Mouse (Mus musculus): ENCODE measurements around the gene Gucy1b2. TPM values are rescaled to one million over a fixed set of nuclear protein-coding genes. Genes with fewer than 3 reads are reported as not detected.

Gucy1b2 gene
- polyA plus RNA-seq, 1 experiment from 2014 or later = 0.67 TPM

DNA sequence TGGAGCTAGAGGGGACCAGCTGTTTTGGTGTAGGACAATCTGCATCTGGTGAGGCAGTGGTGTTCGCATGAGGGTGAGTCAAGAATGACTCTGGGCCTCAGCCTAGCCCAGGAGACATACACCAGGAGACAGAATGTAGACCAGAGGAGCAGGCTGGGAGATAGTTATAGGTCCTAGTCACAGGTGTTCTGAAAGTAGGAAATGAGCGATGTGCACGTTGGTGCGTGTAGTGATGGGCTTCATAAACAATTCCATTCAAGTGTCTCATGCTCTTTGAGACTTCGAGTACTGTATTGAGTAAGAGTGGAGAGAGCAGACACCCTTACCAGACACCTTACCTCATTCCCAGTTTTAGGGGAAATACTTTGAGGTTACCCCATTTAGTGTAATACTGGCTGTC is 102.3 kb downstream of the Gucy1b2 start:
- H3K36me3 ChIP-seq = no peaks in the 10 kb centered on the region
- H3K27ac ChIP-seq (replicated peaks) = no peak overlapping the region
- H3K9ac ChIP-seq = no peak overlapping the region
- no peak overlapping the region for H3K4me2 ChIP-seq
- no peaks in the 10 kb centered on the region for H3K27me3 ChIP-seq
- H3K9me3 ChIP-seq = no peaks in the 10 kb centered on the region
- no peak overlapping the region for H3K4me3 ChIP-seq
- H3K4me1 ChIP-seq (replicated peaks) = no peaks in the 10 kb centered on the region
- WGBS = 96% methylated on average over 5 of the region's 5 CpGs
- no peak for ATAC-seq (ENCODE audit: low FRiP score, low read depth)

DNA sequence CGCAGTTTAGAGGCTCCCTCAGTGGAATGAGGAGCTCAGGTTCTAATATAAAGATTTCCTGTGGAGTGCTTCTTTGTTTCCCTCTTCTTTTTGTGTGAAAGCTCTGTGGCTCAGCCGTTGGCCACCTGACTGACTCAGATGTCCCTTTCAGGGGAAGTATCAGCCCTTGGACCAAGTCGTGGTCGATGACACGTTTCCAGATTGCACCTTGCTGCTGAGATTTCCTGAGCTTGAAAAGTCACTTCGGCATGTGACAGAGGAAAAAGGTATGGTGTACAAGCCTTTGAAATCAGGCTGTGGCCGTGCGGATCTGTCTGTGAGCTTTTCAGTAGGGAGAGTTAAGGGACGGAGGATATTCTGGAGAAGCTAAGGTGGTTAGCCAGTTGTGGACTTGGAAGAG is 102.7 kb downstream of the Gucy1b2 start:
- H3K27ac ChIP-seq (replicated peaks) = no peak overlapping the region
- ATAC-seq (ENCODE audit: low FRiP score, low read depth) = no peak
- 72% methylated on average over 9 of the region's 9 CpGs for WGBS

DNA sequence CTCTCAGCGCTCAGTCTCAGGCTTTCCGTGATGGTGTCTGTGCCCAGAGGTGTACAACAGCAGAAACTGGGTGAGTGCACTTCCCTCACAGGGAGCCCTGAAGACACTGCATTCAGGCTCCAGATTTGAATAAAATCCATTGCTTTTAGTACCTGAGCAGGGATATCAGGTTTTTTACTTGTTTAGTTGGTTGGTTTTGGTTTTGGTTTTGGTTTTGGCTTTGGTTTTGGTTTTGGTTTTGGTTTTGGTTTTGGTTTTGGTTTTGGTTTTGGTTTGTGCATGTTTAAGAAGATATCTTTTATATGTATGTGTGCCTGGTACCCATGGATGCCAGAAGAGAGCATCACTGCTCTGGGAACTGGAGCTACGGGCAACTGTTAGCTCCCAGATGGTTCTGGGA is 105.2 kb downstream of the Gucy1b2 start:
- 93% methylated on average over 3 of the region's 3 CpGs for WGBS
- ATAC-seq (ENCODE audit: low FRiP score, low read depth) = no peak
- Histone ChIP-seq H3K36me3 (no peaks in the 10 kb centered on the region), H3K4me2 (no peak overlapping the region), H3K4me1 (replicated peaks) (peaks cover 12% of the 10 kb centered on the region; the same call in 1 of the 2 replicates), H3K9ac (no peak overlapping the region), H3K27me3 (no peaks in the 10 kb centered on the region), H3K9me3 (no peaks in the 10 kb centered on the region), H3K27ac (replicated peaks) (no peak overlapping the region), H3K4me3 (no peak overlapping the region)

More for the DNA sequence above, 102.7 kb downstream of the Gucy1b2 start:
- Histone ChIP-seq H3K4me2 (no peak overlapping the region), H3K9me3 (no peaks in the 10 kb centered on the region), H3K27me3 (no peaks in the 10 kb centered on the region), H3K4me1 (replicated peaks) (no peaks in the 10 kb centered on the region), H3K4me3 (no peak overlapping the region), H3K9ac (no peak overlapping the region), H3K36me3 (no peaks in the 10 kb centered on the region)

DNA sequence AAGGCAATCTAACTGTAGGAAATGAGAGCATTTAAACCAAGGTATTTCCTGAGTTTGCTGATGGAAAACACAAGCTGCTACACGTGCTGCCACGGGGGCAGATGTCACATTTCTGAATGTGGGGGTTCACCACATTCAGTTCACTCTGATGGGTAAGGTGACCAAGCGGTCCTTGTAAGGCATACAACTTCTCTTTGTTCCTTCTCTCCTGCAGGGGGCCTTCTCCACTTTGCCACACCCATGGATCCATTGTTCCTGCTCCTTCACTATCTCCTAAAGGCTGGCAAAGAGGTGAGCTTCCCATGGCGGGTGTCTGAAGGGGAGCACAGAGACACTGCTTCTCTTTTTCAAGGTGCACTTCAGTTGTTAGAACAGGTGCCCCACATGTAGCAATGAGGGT is 105.9 kb downstream of the Gucy1b2 start:
- WGBS = 72% methylated on average over 4 of the region's 4 CpGs
- H3K27ac ChIP-seq (replicated peaks) = no peak overlapping the region
- H3K4me2 ChIP-seq = no peak overlapping the region
- no peak overlapping the region for H3K4me3 ChIP-seq
- no peak overlapping the region for H3K9ac ChIP-seq
- no peaks in the 10 kb centered on the region for H3K27me3 ChIP-seq
- no peaks in the 10 kb centered on the region for H3K36me3 ChIP-seq
- ATAC-seq (ENCODE audit: low FRiP score, low read depth) = no peak
- no peaks in the 10 kb centered on the region for H3K9me3 ChIP-seq
- H3K4me1 ChIP-seq (replicated peaks) = peaks cover 12% of the 10 kb centered on the region; the same call in 1 of the 2 replicates

DNA sequence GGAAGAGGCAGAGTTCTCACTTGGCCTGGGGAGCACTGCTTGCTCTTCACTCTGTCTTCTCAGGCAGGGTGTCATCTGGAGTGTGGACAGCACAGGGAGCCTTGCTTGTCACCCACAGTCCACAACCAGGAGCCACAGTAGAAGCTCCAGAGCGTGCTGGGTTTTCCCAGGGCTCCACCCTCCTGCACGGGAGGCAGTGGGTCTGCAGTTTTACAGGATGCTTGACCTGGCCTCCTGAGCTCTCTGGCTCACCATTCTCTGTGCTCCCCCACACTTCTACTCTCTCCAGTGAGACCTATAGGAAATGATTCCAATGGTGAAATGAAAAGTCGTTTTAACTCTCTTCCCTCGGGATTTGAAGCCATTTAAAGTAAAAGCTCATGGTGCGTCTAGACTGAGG is 106.3 kb downstream of the Gucy1b2 start:
- H3K9ac ChIP-seq = no peak overlapping the region
- no peak for ATAC-seq (ENCODE audit: low FRiP score, low read depth)
- no peak overlapping the region for H3K4me3 ChIP-seq
- H3K4me2 ChIP-seq = no peak overlapping the region
- H3K9me3 ChIP-seq = no peaks in the 10 kb centered on the region
- H3K27me3 ChIP-seq = no peaks in the 10 kb centered on the region
- H3K36me3 ChIP-seq = no peaks in the 10 kb centered on the region
- no peak overlapping the region for H3K27ac ChIP-seq (replicated peaks)
- peaks cover 12% of the 10 kb centered on the region; the same call in 1 of the 2 replicates for H3K4me1 ChIP-seq (replicated peaks)
- WGBS = 72% methylated on average over 5 of the region's 5 CpGs

DNA sequence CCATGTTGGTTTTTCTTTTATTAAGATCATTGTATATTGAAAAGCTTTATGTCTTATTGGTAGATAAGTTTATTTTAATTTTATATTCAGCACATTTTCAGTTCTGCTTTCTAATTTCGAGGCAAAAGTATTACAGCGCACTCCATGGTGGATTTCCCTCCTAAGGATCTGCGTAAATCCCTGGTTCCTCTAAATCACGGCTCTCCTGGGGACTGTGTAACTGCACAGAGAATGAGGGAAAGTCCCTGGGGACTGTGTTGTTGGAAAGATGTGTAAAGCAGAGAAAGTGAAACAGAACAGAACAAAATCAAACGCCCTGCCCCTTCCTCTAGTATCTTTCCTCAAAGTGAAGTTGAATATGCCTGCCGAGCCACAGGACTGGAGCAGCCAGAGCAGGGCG is 109.0 kb downstream of the Gucy1b2 start:
- Histone ChIP-seq H3K36me3 (no peaks in the 10 kb centered on the region), H3K4me3 (no peak overlapping the region), H3K4me2 (peak overlapping the region; percentile 11; the same call in 1 of the 2 replicates), H3K9ac (no peak overlapping the region), H3K27ac (replicated peaks) (no peak overlapping the region; the same call in 1 of the 2 replicates), H3K9me3 (no peaks in the 10 kb centered on the region), H3K4me1 (replicated peaks) (peaks cover 15% of the 10 kb centered on the region; the same call in 1 of the 2 replicates), H3K27me3 (no peaks in the 10 kb centered on the region)
- no peak for ATAC-seq (ENCODE audit: low FRiP score, low read depth)
- 78% methylated on average over 7 of the region's 7 CpGs for WGBS

DNA sequence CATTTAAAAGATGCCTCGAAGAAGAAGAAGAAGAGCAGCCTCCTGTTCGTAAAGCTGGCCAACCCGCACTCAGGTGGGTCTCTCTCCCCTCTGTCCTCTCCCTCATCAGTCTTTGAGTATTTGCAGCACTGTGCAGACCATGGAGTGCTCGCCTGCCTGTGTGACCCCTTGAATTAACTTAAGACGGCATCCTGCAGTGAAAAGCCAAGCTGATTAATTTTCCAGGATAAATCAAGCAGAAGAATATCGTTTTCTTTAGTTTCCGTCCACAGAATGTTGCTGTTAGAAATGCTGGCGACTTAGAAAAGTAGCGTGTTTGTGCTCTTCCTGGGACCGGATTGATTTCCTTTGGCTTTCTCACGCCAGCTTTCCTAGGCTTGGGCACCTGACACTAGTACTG is 109.5 kb downstream of the Gucy1b2 start:
- Histone ChIP-seq H3K9ac (no peak overlapping the region), H3K4me1 (replicated peaks) (peaks cover 15% of the 10 kb centered on the region; the same call in 1 of the 2 replicates), H3K27ac (replicated peaks) (no peak overlapping the region), H3K4me2 (0 out of 2 replicates have a peak overlapping the region, but pooled peaks have one; percentile 5), H3K9me3 (no peaks in the 10 kb centered on the region), H3K4me3 (no peak overlapping the region), H3K27me3 (no peaks in the 10 kb centered on the region), H3K36me3 (no peaks in the 10 kb centered on the region)
- 50% methylated on average over 11 of the region's 11 CpGs for WGBS
- no peak for ATAC-seq (ENCODE audit: low FRiP score, low read depth)

Other genes with a start within 250 kb of the Gucy1b2 start
- 32.7 and 35.2 TPM in 2 replicates for gene Rnaseh2b, start 163.7 kb downstream of the Gucy1b2 start, polyA plus RNA-seq (2015; fragmentation: Nextera tagmentation; extraction: Ambion mirVana)
- 14.1 and 18.4 TPM in 2 replicates for gene Dleu7, start 163.2 kb downstream of the Gucy1b2 start, polyA plus RNA-seq (2015; fragmentation: Nextera tagmentation; extraction: Ambion mirVana)
- 51.3 and 61.8 TPM in 2 replicates for gene Fam124a, start 99.4 kb upstream of the Gucy1b2 start, polyA plus RNA-seq (2015; fragmentation: Nextera tagmentation; extraction: Ambion mirVana)
- gene Gm4131, start 110.6 kb upstream of the Gucy1b2 start, polyA plus RNA-seq (2015; fragmentation: Nextera tagmentation; extraction: Ambion mirVana) = 0.14 and 0.39 TPM in 2 replicates
- gene Serpine3, start 207.4 kb upstream of the Gucy1b2 start, polyA plus RNA-seq (2015; fragmentation: Nextera tagmentation; extraction: Ambion mirVana) = 0.14 TPM in 1 of 2 replicates, not detected in the other

Data from hindbrain, embryonic 15.5 days (tissue).